Mouse (Mus musculus) ovary, adult 18-20 months (tissue): Measurements from ENCODE around the gene Fstl4.

Source experiments
- DNase-seq: peaks from one replicate; pipeline ENCODE4 v3.0.0; 2022; ENCODE audit warnings: low spot score, mixed read lengths

Gene Fstl4

DNA sequence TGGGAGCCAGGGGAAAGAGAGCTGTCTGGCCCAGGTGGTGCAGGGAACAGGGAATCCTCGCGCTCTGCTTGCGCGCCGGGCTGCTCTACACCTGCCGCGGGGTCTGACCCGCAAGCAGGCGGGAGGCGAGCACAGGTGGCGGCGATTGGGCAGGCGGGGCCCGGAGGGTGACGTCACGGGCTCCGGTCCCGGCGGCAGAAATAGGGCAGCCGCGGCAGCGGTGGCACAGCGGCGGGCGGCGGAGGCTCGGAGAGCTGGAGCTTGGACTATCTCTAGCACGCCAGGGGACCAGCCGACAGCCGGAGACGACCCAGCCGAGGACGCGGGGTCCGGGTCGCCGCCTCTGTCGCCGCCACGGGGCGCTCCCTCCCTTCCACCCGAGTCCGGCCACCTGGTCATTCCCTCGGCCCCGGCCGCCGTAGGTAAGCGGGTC lies at the start of gene Fstl4:
TSS of gene Fstl4 (plus strand) at position 174 of the 433 bp plus-strand sequence.
- no peak for DNase-seq

GRCm38 (mm10) chr11:52718570-52718969 lies 45.9 kb upstream of the Fstl4 start:
- DNase-seq = no peak

DNA sequence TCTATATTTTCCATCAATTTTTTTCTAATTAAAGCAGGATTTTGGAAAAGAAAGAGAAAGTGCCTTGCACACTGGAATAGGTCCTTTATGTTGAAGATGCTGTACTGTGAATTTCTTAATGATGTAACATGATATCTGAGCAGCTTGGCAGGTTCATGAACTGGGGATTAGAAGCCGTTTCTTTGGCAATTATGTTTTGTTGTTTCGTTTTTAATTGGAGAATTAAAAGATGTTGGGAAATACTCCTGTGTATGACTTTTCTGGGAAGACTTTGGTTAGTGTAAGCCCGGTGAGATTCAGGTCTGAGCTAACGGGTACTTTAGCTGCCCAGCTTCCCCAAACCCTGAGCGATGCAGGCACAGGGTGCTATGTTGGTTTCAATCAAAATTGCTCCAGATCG lies 43.3 kb upstream of the Fstl4 start:
- DNase-seq = no peak

DNA sequence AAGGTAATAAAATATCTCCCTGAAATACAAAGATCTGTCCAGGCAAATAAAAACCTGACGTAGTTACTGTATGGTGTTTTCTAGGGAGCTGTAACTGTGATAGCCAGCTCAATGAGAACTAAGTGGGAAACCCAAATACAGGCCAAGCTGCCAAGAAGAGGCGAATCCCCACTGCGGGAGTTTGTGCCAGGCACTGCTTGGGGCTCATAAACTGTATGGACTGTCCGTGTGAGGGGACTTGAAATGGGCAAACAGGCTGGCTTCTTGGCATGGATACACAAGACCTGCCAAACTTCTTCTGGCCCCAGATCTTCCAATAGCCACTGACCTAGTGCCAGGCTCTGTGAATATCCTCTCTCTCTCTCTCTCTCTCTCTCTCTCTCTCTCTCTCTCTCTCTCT lies 41.7 kb upstream of the Fstl4 start:
- DNase-seq = no peak

DNA sequence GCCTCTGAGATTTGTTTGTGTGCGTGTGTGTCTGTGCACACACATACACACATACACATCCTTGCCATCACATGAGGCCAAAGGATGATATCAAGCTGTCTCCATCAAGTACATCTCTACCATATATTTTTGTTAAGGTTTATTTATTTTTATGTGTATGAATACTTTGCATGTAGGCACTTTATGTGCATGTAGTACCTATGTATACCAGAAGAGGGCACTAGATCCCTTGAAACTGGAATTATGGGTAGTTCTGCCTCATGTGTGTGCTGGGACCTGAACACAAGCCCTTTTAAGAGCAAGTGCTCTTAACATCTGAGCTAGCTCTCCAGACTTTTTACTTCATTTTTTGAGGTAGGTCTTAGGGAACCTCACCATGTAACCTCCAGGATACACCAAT lies 38.4 kb upstream of the Fstl4 start:
- DNase-seq = no peak

GRCm38 (mm10) chr11:52728479-52728878 lies 36.0 kb upstream of the Fstl4 start:
- no peak for DNase-seq

DNA sequence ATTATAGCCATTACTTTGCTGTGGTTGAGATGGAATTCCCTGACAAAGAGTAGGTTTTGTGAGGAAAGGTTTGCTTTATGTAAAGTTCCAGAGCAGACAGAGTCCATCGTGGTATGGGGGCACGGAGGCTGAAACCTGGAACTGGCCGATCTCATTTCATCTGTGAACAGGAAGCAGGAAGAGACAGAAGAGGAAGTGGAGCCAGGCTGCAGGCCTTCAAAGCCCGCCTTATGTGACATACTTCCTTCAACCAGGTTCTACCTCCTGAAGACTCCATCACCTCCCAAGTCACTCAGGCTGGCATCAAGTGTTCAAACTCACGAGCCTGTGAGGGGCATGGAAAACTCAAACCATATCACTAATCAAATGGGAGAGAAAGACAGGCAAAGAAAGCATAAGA lies 34.5 kb upstream of the Fstl4 start:
- DNase-seq = no peak

GRCm38 (mm10) chr11:52731979-52732378 lies 32.5 kb upstream of the Fstl4 start:
- no peak for DNase-seq

DNA sequence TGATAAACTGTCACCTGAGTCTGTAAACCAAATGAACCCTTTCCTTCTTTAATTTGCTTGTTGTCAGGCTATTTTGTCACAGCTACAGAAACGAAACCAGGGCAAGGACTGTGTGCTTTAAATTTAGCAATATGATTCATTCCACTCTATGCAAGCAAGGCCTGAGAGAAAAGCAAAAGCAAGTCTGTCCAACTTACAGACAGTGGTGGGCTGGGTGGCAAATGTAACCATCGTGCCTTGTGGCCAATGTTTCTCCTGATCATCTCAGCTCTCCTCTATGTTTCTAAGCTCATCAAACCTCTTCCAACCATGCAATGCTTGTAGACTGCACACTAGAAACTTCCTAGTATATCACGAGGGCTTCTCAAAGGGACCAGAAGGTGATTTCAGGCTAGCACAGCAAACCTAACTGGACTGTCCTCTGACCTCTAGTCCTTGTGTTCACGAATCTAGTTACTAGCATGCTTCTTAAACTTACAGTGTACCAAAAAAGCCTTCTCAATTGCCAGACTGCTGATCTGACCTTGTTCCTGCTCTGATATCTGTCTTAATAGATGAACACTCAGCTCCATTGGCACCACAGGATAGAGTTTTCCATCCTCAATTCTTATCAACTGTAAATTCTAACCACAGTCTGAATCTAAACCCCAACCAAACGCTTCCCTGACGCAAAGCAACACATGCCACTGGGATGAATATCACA lies 29.8 kb upstream of the Fstl4 start:
- no peak for DNase-seq

DNA sequence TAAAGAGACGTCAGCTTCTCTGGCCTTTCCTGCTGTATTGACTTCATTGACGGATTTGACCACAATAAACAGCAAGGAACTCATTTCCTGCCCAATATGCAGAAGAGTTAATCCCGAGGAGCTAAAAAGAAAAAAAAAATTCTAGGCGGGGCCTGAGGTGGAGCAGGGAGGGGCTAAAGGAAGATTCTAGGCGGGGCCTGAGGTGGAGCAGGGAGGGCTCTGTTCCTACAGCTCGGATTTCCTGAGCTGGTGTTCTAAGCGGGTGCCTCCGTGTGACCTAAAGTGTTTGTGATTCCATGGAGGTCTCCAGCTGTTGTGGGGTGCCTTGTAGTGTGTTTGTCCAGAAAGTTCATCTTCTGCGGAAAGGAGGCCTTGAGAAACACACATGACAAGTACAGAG lies 25.2 kb upstream of the Fstl4 start:
- DNase-seq = no peak

DNA sequence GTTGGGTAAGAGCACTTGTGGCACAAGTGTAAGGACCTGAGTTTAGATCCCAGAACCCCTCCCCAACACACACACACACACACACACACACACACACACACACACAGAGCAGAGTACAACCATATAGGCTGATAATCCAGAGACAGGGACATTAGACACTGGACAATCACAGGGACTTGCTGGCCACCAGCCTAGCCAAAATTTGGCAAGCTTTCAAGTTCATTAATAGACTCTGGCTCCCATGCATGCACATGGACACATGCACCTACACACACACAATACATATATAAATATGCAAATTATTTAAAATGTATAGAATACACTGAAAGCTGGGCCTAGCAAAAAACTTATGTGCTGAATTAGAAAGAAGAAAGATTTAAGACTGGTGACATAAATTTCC lies 24.0 kb upstream of the Fstl4 start:
- DNase-seq = no peak

DNA sequence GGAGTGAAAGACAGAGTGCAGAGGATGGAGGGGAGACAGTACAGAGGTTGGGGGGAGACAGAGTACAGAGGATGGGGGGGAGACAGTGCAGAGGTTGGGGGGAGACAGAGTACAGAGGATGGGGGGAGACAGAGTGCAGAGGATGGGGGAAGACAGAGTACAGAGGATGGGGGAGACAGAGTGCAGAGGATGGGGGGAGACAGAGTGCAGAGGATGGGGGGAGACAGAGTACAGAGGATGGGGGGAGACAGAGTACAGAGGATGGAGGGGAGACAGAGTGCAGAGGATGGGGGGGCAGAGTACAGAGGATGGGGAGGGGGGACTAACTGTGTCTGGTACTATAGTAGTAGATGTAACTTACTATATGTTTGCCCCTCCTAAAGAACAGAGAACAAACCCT lies 20.5 kb upstream of the Fstl4 start:
- DNase-seq = no peak

DNA sequence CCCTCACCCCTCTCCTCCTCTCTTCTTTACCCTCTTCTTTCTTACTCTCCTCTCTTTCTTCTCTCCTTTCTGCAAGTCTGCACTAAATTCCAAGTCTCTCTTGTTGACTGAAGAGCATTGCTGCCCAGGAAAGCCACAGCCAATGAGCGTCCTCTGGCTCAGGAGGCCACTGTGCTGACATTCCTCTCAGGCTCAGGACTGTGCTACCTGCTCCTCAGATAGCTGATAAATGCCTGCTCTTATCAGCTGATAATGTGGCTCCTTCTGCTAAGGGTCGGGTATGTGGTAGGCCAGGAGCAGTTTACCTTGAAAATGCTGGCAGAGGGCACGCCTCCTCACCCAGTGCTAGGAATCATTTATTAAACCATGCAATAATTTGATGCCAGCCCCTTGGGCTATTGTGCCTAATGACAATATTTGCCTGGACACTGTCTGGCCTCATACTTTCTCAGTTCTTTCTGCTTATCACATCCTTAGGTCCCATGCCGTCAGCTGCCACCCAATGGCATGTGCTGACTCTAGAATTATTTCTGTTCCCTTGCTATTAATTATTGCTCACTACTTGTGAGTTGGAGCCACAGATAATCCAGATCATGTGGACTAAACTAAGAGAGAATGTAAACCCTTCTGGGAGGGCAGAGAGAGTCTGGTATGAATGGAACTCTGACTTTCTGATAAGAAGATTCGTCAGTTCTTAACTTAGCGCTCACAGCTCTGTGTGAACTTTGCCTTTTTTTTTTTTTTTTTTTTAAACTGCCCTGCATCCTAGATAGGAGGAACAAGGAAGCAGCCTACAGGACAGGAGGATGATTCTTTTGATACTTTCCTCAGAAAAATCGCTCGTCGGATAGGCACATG lies 19.6 kb upstream of the Fstl4 start:
- no peak for DNase-seq

DNA sequence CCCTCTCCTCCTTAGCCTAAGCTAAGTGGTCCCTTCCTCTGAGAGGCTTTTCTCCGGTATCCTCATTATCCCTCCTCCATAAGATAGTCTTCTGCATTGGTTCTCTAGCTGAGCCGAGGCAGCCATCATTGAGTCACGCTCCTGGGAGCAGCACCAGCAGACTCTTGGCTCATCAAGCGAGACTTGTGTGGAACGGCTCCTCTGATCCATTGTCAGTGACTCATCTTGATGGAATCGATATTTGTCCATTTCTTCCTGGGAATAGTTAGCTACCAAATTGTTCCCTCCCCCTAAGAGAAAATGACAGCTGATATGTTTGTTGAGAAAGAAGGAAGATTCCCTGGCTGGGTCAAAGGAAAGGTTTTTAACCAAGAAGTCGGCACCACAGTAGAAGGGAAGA lies 17.2 kb upstream of the Fstl4 start:
- DNase-seq = no peak

DNA sequence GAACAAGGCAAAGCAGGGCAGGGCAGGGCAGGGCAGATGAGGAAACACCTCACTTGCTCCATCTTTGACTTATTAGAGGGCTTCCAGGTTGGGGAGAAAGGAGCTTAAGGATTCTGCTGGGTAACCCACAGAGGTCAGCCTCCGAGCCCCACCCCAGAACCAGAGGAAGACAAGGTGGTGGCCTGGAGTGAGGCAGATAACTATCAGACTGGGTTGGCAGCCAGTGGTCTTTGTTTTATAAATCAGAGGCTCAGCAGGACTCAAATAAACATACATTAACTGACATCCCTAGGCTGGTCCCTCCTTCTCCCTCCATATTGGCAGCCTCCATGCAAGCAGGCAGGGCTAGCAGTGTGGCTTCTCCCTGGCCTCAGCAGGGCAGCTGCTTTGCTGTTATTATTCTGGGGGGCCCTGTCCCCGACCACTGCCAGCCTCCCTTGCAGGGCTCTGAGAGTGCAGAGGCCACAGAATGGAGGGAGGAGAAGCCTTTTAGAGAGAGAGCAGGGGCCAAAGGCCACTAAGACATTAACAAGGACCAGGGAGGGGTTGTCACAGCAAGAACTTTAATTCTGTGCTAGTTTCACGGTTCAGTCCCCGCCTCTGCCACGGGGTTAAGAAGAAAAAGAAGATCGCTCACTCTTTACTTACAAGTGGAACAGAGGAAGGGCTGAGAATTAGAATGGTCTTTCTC lies 16.5 kb upstream of the Fstl4 start:
- no peak for DNase-seq

DNA sequence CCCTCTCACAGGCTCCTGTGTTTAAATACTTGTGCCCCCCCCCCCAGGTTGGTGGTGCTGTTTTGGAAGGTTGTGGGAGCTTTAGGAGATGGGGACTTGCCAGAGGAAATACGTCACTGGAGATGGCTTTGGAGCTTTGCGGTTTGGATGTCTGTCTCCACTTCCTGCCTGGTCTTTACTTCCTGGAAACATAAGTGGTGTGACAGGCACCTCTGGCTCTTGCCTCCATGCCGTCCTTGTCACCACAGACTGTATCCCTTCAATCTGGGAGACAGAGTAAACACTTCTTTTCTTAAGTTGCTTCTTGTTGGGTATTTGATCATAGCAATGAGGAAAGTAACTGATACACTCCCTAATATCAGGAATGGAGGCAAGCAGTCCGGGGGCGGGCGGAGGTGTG lies 14.4 kb upstream of the Fstl4 start:
- no peak for DNase-seq

DNA sequence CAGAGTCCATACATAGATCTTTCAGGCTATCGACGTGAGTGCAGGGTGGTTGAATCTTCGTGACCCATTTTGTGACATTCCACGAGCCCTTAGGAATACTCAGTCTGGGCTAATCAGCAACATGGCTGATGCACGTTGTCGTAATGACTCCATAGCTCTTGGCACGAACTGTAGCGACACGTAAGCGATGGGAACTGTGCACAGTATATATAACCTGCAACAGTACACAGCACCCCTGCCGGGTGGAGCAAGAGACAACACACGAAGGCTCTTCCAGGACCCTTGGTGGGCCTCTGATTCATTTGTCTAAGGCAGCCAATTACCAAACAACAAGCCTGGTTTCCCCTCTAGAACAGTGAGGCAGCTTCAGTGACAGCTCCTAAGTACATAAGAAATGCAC lies 11.9 kb upstream of the Fstl4 start:
- DNase-seq = no peak

DNA sequence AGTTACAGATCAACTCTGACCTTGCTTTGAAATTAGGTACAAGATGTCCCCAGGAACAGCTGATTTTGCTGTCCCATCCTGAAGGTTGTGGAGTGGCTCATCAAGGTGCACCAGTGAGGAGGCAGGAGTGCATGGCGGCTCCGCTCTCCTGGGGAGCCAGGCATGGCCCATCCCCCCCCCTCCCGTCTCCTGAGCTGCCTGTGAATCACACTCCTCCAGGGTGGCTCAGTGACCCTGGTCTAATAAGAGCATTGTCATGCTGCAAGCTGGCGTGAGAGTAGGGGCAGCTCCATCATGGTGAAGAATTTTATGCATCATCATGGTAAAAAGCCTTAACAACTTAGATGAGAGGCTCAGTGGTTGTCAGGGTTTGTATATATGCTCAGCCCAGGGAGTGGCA lies 11.2 kb upstream of the Fstl4 start:
- no peak for DNase-seq

GRCm38 (mm10) chr11:52761800-52762199 lies 2.6 kb upstream of the Fstl4 start:
- no peak for DNase-seq

GRCm38 (mm10) chr11:52764894-52765677 lies 652 bp downstream of the Fstl4 start:
- no peak for DNase-seq

DNA sequence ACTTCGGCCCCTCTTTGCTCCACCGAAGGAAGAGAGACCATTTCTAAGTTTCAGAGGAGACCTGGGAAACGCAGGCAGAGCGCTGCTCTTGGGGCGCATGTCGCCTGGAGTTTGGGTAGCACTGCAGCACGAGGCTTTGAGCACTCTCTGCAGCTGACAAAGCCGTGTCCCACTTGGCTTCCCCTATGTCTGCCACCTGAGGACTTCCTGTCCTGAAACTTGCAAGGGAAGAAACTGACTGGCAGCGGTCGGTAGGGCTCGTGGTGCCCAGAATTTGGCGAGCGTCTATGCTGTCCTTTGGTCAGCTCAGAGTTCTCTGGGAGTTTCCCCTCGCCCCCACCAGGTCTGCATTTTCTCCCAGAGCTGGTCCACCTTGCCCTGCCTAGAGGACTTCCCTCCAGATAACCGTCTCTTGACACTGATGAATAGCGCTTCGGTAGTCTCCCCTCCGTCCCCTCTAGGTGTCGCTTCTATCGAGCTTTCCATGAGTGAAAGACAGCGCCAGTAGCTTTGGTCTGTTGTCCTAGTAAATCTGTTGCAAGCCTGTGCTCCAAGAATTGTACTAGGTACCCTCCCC lies 1.3 kb downstream of the Fstl4 start:
- no peak for DNase-seq

DNA sequence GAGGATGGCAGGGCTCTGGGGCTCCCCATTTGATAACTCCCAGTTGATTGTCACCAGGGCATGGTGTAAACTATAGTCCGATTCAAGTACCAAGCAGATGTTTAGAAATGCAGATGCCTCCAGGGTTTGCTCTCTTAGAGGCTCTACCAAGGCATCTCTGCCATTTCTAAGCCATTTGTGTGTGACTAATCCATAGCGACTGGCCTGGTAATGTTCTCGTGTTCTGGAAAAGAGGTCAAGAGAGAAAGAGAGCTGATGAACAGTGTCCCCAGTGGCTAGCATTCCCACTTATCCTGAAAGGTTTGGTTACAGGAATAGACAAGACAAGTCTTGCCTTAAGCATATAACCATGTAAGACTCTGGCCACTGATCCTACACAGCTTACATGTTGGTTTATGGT lies 3.5 kb downstream of the Fstl4 start:
- no peak for DNase-seq
